Mouse (Mus musculus): Measurements from ENCODE around the gene Gm20388. TPM values are rescaled to one million over a fixed set of nuclear protein-coding genes. Genes with fewer than 3 reads are reported as not detected.

Gene Gm20388
- polyA plus RNA-seq, 1 experiment from 2014 or later = not detected

DNA sequence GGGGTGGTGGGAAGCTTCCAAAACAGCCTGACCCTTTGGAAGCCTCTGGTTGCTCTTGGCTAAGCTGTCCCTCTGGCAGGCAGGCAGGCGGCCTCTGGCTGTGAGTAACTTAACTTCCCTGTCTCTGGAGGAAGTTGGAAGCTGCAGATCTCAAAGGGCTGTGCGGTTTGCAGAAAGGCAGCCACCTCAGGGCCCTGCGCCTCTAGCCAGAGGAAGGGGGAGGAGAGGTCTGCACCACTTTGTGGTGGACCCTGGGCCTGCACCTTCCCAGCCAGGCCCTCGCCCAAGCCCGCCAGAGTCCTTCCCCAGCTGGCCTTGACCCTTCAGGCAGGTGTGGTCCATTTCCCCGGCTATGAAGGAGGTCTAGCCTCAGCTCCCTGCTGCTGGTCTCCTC lies 628.7 kb downstream of the Gm20388 start:
- Histone ChIP-seq H3K4me1 (ENCODE audit: control insufficient read depth in 2 of 2, insufficient read depth in 2 of 2, low read length in 2 of 2) (peaks cover 47 to 83% of the 10 kb centered on the region in 2 experiments), H3K4me3 (ENCODE audit: control insufficient read depth in 1 of 2, insufficient read depth in 1 of 2, low read depth in 1 of 2, low read length in 2 of 2) (peak overlapping the region in 1 of 2 experiments; percentile 73; a peak in 2 of 4 replicates), H3K27me3 (ENCODE audit: control insufficient read depth, insufficient read depth, low read length) (no peaks in the 10 kb centered on the region), H3K9ac (ENCODE audit: low read length) (peak overlapping the region; percentile 89), H3K4me2 (ENCODE audit: low read length) (peak overlapping the region; percentile 96), H3K27ac (replicated peaks in 1 of 2; ENCODE audit: control insufficient read depth in 1 of 2, insufficient read depth in 1 of 2, low read depth in 2 of 2, low read length in 2 of 2) (peak overlapping the region; percentile 80 to 97; a peak in 3 of 4 replicates), H3K9me3 (ENCODE audit: control insufficient read depth, low read length) (no peaks in the 10 kb centered on the region), H3K36me3 (ENCODE audit: control insufficient read depth, insufficient read depth, low read length) (no peaks in the 10 kb centered on the region)
- WGBS = 47% methylated on average over 6 of the region's 6 CpGs
- ATAC-seq (ENCODE audit: insufficient number of reproducible peaks, insufficient read depth, low FRiP score, low read depth) = no peak

DNA sequence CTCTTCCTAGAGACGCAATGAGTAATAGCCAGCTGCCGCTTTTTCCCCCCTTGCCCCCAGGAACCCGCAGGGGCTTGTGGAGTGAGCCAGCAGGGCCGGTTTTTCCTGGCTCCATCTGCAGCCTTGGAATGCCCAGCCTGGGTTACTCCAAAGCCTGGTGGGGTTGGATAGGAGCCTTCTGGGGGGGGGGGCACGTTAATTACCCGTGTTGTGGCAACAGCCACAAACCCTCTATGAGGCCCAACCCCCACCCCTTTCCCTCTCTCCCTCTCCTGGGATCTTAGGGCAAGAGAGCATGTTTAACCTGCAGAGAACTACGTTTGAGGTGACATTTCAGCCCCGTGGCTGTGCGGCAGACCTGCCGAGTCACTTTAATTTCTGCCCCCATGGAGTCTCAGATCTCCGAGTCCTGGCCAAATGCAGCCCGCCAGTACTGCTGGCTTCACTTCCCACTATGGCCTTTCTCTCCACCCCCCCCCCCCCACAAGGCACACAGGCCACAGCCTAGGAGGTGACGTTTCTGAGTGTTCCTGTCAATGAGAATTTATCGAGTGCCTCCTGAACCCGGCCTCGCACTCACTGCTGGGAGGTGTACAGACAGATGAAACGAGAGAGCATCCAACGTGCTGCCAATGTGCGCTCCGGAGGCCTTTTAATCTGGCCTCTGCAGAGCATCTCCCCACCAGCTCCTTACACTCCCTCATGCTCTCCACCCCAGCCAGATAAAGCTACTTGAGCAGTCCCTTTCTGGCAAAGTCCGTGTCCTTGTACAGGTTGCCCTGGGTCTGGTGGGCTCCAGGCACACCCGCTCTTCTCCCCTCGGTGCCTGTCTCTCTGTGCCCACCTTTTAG lies 629.4 kb downstream of the Gm20388 start:
- ATAC-seq (ENCODE audit: insufficient number of reproducible peaks, insufficient read depth, low FRiP score, low read depth) = no peak

DNA sequence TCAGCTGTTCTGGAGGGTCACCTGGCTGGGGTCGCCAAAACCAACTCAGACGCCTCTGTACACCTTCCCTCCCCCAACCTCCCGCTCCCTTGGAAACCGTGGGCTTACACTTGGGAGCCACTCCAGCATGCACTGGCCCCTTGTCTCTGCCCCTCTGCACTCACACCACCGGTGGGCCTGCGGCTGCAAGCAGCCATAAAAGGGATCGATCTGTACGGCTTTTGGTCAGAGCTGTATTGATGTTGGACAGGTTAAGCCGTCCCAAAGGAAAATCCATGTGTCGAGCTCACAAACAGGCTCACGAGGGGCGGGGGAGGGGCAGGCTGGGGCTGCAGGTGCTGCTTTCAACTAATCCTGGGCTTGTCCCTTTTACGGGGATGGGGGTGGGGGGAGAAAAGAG lies 632.4 kb downstream of the Gm20388 start:
- no peaks in the 10 kb centered on the region for H3K27me3 ChIP-seq (ENCODE audit: control insufficient read depth, insufficient read depth, low read length)
- H3K27ac ChIP-seq (replicated peaks in 1 of 2; ENCODE audit: control insufficient read depth in 1 of 2, insufficient read depth in 1 of 2, low read depth in 2 of 2, low read length in 2 of 2) = peak overlapping the region; percentile 22 to 80; a peak in 3 of 4 replicates
- peak overlapping the region; percentile 35 for H3K9ac ChIP-seq (ENCODE audit: low read length)
- H3K4me2 ChIP-seq (ENCODE audit: low read length) = peak overlapping the region; percentile 34
- no peak overlapping the region for H3K4me3 ChIP-seq (ENCODE audit: control insufficient read depth in 1 of 2, insufficient read depth in 1 of 2, low read depth in 1 of 2, low read length in 2 of 2)
- 31% methylated on average over 13 of the region's 13 CpGs for WGBS
- no peaks in the 10 kb centered on the region for H3K36me3 ChIP-seq (ENCODE audit: control insufficient read depth, insufficient read depth, low read length)
- no peaks in the 10 kb centered on the region for H3K9me3 ChIP-seq (ENCODE audit: control insufficient read depth, low read length)
- H3K4me1 ChIP-seq (ENCODE audit: control insufficient read depth in 2 of 2, insufficient read depth in 2 of 2, low read length in 2 of 2) = peaks cover 57 to 89% of the 10 kb centered on the region in 2 experiments
- no peak for ATAC-seq (ENCODE audit: insufficient number of reproducible peaks, insufficient read depth, low FRiP score, low read depth)

More for the DNA sequence above, 629.4 kb downstream of the Gm20388 start:
- 29% methylated on average over 23 of the region's 23 CpGs for WGBS
- Histone ChIP-seq H3K4me2 (ENCODE audit: low read length) (peak overlapping the region; percentile 96), H3K27me3 (ENCODE audit: control insufficient read depth, insufficient read depth, low read length) (no peaks in the 10 kb centered on the region), H3K9me3 (ENCODE audit: control insufficient read depth, low read length) (no peaks in the 10 kb centered on the region), H3K4me1 (ENCODE audit: control insufficient read depth in 2 of 2, insufficient read depth in 2 of 2, low read length in 2 of 2) (peaks cover 42 to 80% of the 10 kb centered on the region in 2 experiments), H3K27ac (replicated peaks in 1 of 2; ENCODE audit: control insufficient read depth in 1 of 2, insufficient read depth in 1 of 2, low read depth in 2 of 2, low read length in 2 of 2) (peak overlapping the region; percentile 17 to 97), H3K9ac (ENCODE audit: low read length) (peak overlapping the region; percentile 89), H3K4me3 (ENCODE audit: control insufficient read depth in 1 of 2, insufficient read depth in 1 of 2, low read depth in 1 of 2, low read length in 2 of 2) (no peak overlapping the region), H3K36me3 (ENCODE audit: control insufficient read depth, insufficient read depth, low read length) (no peaks in the 10 kb centered on the region)

- no peak for ATAC-seq (ENCODE audit: insufficient number of reproducible peaks, insufficient read depth, low FRiP score, low read depth)
- H3K4me1 ChIP-seq (ENCODE audit: control insufficient read depth in 2 of 2, insufficient read depth in 2 of 2, low read length in 2 of 2) = peaks cover 62 to 89% of the 10 kb centered on the region in 2 experiments
- 51% methylated on average over 8 of the region's 8 CpGs for WGBS
- no peaks in the 10 kb centered on the region for H3K36me3 ChIP-seq (ENCODE audit: control insufficient read depth, insufficient read depth, low read length)
- H3K27me3 ChIP-seq (ENCODE audit: control insufficient read depth, insufficient read depth, low read length) = no peaks in the 10 kb centered on the region
- no peak overlapping the region for H3K4me3 ChIP-seq (ENCODE audit: control insufficient read depth in 1 of 2, insufficient read depth in 1 of 2, low read depth in 1 of 2, low read length in 2 of 2)
- H3K4me2 ChIP-seq (ENCODE audit: low read length) = peak overlapping the region; percentile 34
- H3K27ac ChIP-seq (replicated peaks in 1 of 2; ENCODE audit: control insufficient read depth in 1 of 2, insufficient read depth in 1 of 2, low read depth in 2 of 2, low read length in 2 of 2) = peak overlapping the region; percentile 38 to 80
- no peaks in the 10 kb centered on the region for H3K9me3 ChIP-seq (ENCODE audit: control insufficient read depth, low read length)
- H3K9ac ChIP-seq (ENCODE audit: low read length) = peak overlapping the region; percentile 35
Observed at GRCm38 (mm10) chr8:120543416-120544055, 632.9 kb downstream of the Gm20388 start.

GRCm38 (mm10) chr8:120544155-120544554 lies 633.5 kb downstream of the Gm20388 start:
- no peaks in the 10 kb centered on the region for H3K27me3 ChIP-seq (ENCODE audit: control insufficient read depth, insufficient read depth, low read length)
- 0 out of 2 replicates have a peak overlapping the region, but pooled peaks have one; percentile 35 for H3K9ac ChIP-seq (ENCODE audit: low read length)
- ATAC-seq (ENCODE audit: insufficient number of reproducible peaks, insufficient read depth, low FRiP score, low read depth) = no peak
- no peak overlapping the region for H3K4me3 ChIP-seq (ENCODE audit: control insufficient read depth in 1 of 2, insufficient read depth in 1 of 2, low read depth in 1 of 2, low read length in 2 of 2)
- H3K9me3 ChIP-seq (ENCODE audit: control insufficient read depth, low read length) = no peaks in the 10 kb centered on the region
- H3K27ac ChIP-seq (replicated peaks in 1 of 2; ENCODE audit: control insufficient read depth in 1 of 2, insufficient read depth in 1 of 2, low read depth in 2 of 2, low read length in 2 of 2) = peak overlapping the region in 1 of 2 experiments; percentile 80; a peak in 3 of 4 replicates
- H3K4me2 ChIP-seq (ENCODE audit: low read length) = peak overlapping the region; percentile 34; the same call in 1 of the 2 replicates
- H3K36me3 ChIP-seq (ENCODE audit: control insufficient read depth, insufficient read depth, low read length) = no peaks in the 10 kb centered on the region
- peaks cover 61 to 89% of the 10 kb centered on the region in 2 experiments for H3K4me1 ChIP-seq (ENCODE audit: control insufficient read depth in 2 of 2, insufficient read depth in 2 of 2, low read length in 2 of 2)
- WGBS = 85% methylated on average over 5 of the region's 5 CpGs

DNA sequence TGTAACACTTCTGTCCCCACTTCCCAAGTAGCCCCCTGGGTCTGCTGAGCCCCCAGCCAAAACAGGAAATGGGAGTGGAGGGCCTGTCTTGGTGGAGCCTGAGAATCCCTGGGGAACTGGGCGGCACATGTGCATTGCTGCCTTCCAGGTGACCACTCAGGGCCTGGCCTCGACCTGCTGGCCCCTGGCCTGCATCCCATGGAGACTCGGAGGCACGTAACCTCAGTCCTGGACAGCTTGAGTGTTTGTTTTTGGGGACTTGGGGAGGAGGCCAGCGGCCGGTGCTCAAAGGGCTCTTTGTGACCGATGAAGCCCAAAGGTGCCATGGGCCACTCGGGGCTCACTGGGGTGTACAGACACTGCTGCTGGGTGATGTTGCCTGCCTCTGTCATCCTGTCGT lies 636.9 kb downstream of the Gm20388 start:
- Histone ChIP-seq H3K4me1 (ENCODE audit: control insufficient read depth in 2 of 2, insufficient read depth in 2 of 2, low read length in 2 of 2) (peaks cover 71 to 92% of the 10 kb centered on the region in 2 experiments), H3K4me2 (ENCODE audit: low read length) (no peak overlapping the region), H3K36me3 (ENCODE audit: control insufficient read depth, insufficient read depth, low read length) (0 out of 2 replicates have a peak, but pooled peaks cover 1% of the 10 kb centered on the region), H3K4me3 (ENCODE audit: control insufficient read depth in 1 of 2, insufficient read depth in 1 of 2, low read depth in 1 of 2, low read length in 2 of 2) (no peak overlapping the region), H3K27me3 (ENCODE audit: control insufficient read depth, insufficient read depth, low read length) (no peaks in the 10 kb centered on the region), H3K9ac (ENCODE audit: low read length) (peak overlapping the region; percentile 52), H3K9me3 (ENCODE audit: control insufficient read depth, low read length) (no peaks in the 10 kb centered on the region), H3K27ac (replicated peaks in 1 of 2; ENCODE audit: control insufficient read depth in 1 of 2, insufficient read depth in 1 of 2, low read depth in 2 of 2, low read length in 2 of 2) (peak overlapping the region in 1 of 2 experiments; percentile 88; a peak in 1 of 4 replicates)
- no peak for ATAC-seq (ENCODE audit: insufficient number of reproducible peaks, insufficient read depth, low FRiP score, low read depth)
- WGBS = 61% methylated on average over 9 of the region's 9 CpGs

- peak overlapping the region; percentile 38 for H3K4me2 ChIP-seq (ENCODE audit: low read length)
- H3K36me3 ChIP-seq (ENCODE audit: control insufficient read depth, insufficient read depth, low read length) = peaks cover 9% of the 10 kb centered on the region
- H3K4me1 ChIP-seq (ENCODE audit: control insufficient read depth in 2 of 2, insufficient read depth in 2 of 2, low read length in 2 of 2) = peaks cover 69 to 91% of the 10 kb centered on the region in 2 experiments
- H3K9me3 ChIP-seq (ENCODE audit: control insufficient read depth, low read length) = no peaks in the 10 kb centered on the region
- H3K4me3 ChIP-seq (ENCODE audit: control insufficient read depth in 1 of 2, insufficient read depth in 1 of 2, low read depth in 1 of 2, low read length in 2 of 2) = no peak overlapping the region
- no peaks in the 10 kb centered on the region for H3K27me3 ChIP-seq (ENCODE audit: control insufficient read depth, insufficient read depth, low read length)
- peak overlapping the region; percentile 52 for H3K9ac ChIP-seq (ENCODE audit: low read length)
- no peak for ATAC-seq (ENCODE audit: insufficient number of reproducible peaks, insufficient read depth, low FRiP score, low read depth)
- WGBS = 32% methylated on average over 16 of the region's 16 CpGs
- H3K27ac ChIP-seq (replicated peaks in 1 of 2; ENCODE audit: control insufficient read depth in 1 of 2, insufficient read depth in 1 of 2, low read depth in 2 of 2, low read length in 2 of 2) = peak overlapping the region; percentile 34 to 88
Observed at GRCm38 (mm10) chr8:120548313-120548761, 637.7 kb downstream of the Gm20388 start.

All from heart, embryonic 14.5 days (tissue).